Mouse (Mus musculus): ENCODE measurements around the gene Ppp1r3e. TPM values are rescaled to one million over a fixed set of nuclear protein-coding genes. Genes with fewer than 3 reads are reported as not detected.

The Ppp1r3e gene
- 1.1 and 1.3 TPM in 2 replicates for polyA plus RNA-seq (2016; fragmentation: Nextera tagmentation; extraction: Ambion mirVana)

DNA sequence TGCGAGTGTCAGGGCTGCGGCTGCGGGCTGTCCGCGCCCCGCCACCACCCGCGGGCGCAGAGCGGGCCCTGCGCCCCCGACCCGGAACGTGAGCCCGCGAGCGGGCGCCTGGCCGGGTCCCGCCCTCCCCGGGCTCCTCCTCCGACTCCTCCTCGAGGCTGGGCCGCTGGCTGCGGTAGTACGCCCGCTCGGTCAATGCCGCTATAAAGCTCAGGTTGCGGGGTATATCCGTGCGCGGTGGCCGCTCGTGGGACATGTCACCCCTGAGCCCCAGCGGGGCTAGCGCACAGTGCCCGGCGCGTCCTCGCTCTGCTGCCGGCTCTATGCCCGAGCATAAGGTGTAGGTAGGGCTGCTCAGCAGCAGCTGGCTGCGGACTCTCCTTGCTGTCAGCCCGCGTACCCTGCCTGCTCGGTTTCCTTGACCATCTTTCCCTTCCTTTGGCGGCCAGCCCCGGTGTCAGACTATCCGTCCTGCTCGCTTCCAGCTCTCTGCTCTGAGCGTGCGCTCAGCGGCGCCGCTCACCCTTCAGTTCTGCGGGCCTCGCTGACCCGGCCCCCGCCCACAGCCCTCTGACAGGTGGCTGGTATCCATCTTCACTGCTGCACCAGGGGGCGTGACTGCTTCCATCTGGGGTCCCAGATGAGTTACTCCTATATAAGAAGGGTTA lies at the start of gene Ppp1r3e:
TSS of gene Ppp1r3e (minus strand) at position 503 of the 668 bp plus-strand sequence.
- ATAC-seq (ENCODE audit: low FRiP score), result peak; percentile 82
- H3K4me1 ChIP-seq, result peaks cover 16% of the 10 kb centered on the region
- peak within 1 kb of the TSS; percentile 75 for H3K4me3 ChIP-seq (replicated peaks)
- peaks cover 10% of the 10 kb centered on the region; the same call in 1 of the 2 replicates for H3K27me3 ChIP-seq
- H3K9me3 ChIP-seq, result no peaks in the 10 kb centered on the region
- peak within 1 kb of the TSS; percentile 92 for H3K4me2 ChIP-seq
- H3K27ac ChIP-seq, result peak within 1 kb of the TSS; percentile 89
- H3K9ac ChIP-seq, result peak within 1 kb of the TSS; percentile 82
- no peaks in the 10 kb centered on the region for H3K36me3 ChIP-seq (replicated peaks)
- under 1% methylated on average over 51 of the region's 61 CpGs for WGBS

DNA sequence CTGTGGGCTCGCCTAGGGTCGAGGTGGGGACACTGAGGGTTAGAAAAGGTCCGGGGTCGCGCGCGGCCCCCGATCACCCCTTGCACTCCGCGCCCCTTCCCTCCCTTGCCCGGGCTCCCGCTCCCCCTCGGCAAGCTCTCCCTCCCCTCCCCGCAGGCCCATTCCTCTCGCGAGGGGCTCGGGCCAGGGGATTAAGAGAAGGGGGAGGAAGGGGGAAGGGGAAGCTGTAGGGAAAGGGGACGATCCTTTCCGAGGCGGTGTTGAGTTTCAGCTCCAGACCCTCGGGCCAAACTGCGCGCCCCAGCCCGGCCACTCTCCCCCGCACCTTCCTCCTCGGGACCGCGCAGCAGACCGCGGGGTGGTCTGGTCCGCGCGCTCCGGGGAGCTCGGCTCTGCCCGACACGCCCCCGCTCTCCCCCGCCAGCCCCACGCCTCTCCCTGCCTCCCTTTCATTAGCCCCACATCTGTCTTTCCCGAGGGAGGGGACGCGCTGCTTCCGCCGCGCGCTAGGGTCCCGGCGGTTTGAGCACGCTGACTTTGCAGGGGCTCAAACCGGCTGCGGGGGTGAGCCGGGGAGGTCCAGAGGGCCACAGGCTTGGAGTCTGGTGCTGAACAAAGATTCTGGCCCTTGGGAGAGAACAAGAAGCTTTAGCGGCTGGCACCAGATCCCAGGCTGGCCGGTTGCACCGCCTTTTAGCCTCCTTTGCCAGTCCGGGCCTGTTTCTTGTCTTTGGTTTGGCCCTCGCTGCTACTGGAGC lies 49.2 kb upstream of the Ppp1r3e start:
- Histone ChIP-seq H3K4me1 (peaks cover 46% of the 10 kb centered on the region), H3K36me3 (replicated peaks) (peaks cover 13% of the 10 kb centered on the region)

DNA sequence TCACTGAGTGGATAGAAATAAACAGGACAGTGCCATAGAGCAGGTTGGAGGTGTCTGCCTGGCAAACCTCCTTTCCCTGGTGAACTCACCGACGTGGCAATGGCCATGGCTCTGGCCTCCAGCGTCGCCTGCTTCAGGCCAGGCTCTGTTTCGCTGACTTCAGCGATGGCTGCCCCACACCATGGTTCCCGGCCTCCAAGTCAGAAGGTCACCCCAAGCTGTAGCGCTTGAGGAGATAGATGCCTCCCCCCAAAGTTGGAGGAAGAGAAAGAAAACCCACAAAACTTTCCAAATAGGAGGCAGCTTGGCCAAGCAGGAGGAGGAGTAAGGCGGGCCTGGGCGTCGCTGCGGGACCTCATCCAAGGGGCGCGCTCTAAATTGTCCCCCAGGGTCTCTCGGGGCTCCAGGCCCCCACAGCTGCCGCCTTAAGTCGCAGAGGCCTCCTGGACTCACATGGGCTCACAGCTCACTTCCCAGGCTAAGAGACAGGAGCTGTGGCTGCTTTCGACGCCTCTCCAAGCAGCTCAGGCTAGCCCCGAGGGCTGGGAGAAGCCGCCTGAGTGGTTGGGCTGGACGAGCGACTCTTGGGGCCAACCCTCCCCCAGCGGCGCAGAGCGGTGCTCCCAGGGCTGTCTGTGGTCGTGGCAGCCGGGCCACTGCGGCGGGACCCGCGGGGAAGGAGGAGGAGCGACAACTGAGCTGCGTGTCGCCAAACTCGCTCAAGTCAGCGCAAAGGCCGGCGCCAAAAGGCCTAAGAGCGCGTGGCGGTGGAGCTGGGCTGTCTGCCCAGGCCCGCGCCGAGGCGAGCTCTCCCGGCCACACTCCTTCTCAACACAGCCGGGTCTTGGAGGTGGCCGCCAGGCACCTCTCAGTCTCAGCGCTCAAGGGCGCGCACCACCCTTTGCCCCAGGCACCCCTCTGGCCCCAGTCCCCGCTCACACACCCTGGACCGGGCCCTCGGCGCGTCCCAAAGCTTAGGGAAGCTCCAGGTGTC lies 48.3 kb upstream of the Ppp1r3e start, which contains the start of gene Efs:
TSS of gene Efs (minus strand) at position 778 of the 994 bp plus-strand sequence.
- peak; percentile 52 for ATAC-seq (ENCODE audit: low FRiP score)
- Histone ChIP-seq H3K4me1 (peaks cover 46% of the 10 kb centered on the region), H3K9ac (peak within 1 kb of the TSS; percentile 85), H3K4me2 (peak within 1 kb of the TSS; percentile 81), H3K27ac (peak within 1 kb of the TSS; percentile 98), H3K4me3 (replicated peaks) (peak within 1 kb of the TSS; percentile 52), H3K36me3 (replicated peaks) (peaks cover 22% of the 10 kb centered on the region), H3K27me3 (0 out of 2 replicates have a peak, but pooled peaks cover 3% of the 10 kb centered on the region), H3K9me3 (peaks cover 16% of the 10 kb centered on the region)
- 2% methylated on average over 57 of the region's 57 CpGs for WGBS

More for the DNA sequence above, 49.2 kb upstream of the Ppp1r3e start:
- Histone ChIP-seq H3K9ac (peak overlapping the region; percentile 85), H3K27me3 (0 out of 2 replicates have a peak, but pooled peaks cover 3% of the 10 kb centered on the region), H3K4me2 (peak overlapping the region; percentile 81), H3K9me3 (peaks cover 7% of the 10 kb centered on the region), H3K4me3 (replicated peaks) (peak overlapping the region; percentile 52), H3K27ac (peak overlapping the region; percentile 98)
- WGBS, result under 1% methylated on average over 53 of the region's 58 CpGs
- ATAC-seq (ENCODE audit: low FRiP score), result peak; percentile 80

- WGBS, result 3% methylated on average over 7 of the region's 7 CpGs
- peak; percentile 75 for ATAC-seq (ENCODE audit: low FRiP score)
Measured at GRCm38 (mm10) chr14:54924641-54925348, 47.4 kb upstream of the Ppp1r3e start.

DNA sequence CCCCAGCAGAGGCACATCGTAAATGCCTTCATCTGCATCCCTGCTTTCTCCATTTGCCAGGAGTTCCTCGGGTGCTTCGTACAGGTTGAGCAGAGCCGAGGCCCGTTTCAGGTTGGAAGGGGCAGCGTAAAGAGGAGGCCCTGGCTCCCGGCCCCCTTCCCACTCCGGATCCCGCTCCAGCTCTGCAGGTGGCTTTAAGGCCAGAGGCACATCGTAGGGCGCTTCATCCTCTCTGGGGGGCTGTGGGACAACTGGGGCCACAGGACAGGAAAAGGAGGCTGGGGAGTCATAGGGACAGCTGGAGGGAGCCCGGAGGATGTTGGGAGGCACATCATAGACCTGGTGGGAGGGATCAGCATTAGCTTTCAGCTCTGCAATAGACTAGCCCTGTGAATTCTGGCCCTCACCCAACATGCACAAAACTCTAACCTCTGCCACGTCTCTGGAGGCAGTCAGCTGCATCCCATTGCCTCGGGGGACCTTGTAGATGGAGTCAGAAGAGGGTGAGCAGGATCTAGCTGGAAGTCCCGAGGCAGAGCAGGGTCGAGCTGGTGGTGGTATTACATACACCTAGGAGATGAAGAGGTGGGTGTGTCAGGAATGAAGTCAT lies 42.8 kb upstream of the Ppp1r3e start:
- Histone ChIP-seq H3K27me3 (no peaks in the 10 kb centered on the region), H3K9me3 (peaks cover 17% of the 10 kb centered on the region), H3K9ac (no peak overlapping the region), H3K4me1 (peaks cover 18% of the 10 kb centered on the region), H3K4me3 (replicated peaks) (no peak overlapping the region), H3K27ac (no peak overlapping the region), H3K36me3 (replicated peaks) (peaks cover 72% of the 10 kb centered on the region), H3K4me2 (no peak overlapping the region)
- no peak for ATAC-seq (ENCODE audit: low FRiP score)
- 96% methylated on average over 16 of the region's 16 CpGs for WGBS

More at GRCm38 (mm10) chr14:54924641-54925348, 47.4 kb upstream of the Ppp1r3e start:
- Histone ChIP-seq H3K4me3 (replicated peaks) (peak overlapping the region; percentile 52), H3K27ac (peak overlapping the region; percentile 98), H3K4me1 (peaks cover 39% of the 10 kb centered on the region), H3K9me3 (peaks cover 17% of the 10 kb centered on the region), H3K36me3 (replicated peaks) (peaks cover 31% of the 10 kb centered on the region), H3K4me2 (peak overlapping the region; percentile 81), H3K9ac (peak overlapping the region; percentile 85), H3K27me3 (no peaks in the 10 kb centered on the region)

- Histone ChIP-seq H3K36me3 (replicated peaks) (peaks cover 44% of the 10 kb centered on the region), H3K9ac (peak overlapping the region; percentile 98), H3K27me3 (no peaks in the 10 kb centered on the region), H3K4me2 (peak overlapping the region; percentile 98), H3K4me1 (peaks cover 24% of the 10 kb centered on the region), H3K27ac (peak overlapping the region; percentile 89; the same call in 1 of the 2 replicates), H3K9me3 (no peaks in the 10 kb centered on the region), H3K4me3 (replicated peaks) (peak overlapping the region; percentile 97)
- WGBS, result 19% methylated on average over 10 of the region's 10 CpGs
- ATAC-seq (ENCODE audit: low FRiP score), result peak; percentile 43
Measured at GRCm38 (mm10) chr14:54913343-54913742, 36.0 kb upstream of the Ppp1r3e start.

- Histone ChIP-seq H3K27me3 (no peaks in the 10 kb centered on the region), H3K9me3 (no peaks in the 10 kb centered on the region), H3K4me1 (peaks cover 24% of the 10 kb centered on the region), H3K36me3 (replicated peaks) (peaks cover 46% of the 10 kb centered on the region), H3K4me3 (replicated peaks) (peak within 1 kb of the TSS; percentile 97), H3K9ac (peak within 1 kb of the TSS; percentile 98), H3K4me2 (peak within 1 kb of the TSS; percentile 98), H3K27ac (peak within 1 kb of the TSS; percentile 89)
- peak; percentile 95 for ATAC-seq (ENCODE audit: low FRiP score)
- 0% methylated on average over 28 of the region's 28 CpGs for whole genome bisulfite sequencing
Measured at GRCm38 (mm10) chr14:54912886-54913285, 35.5 kb upstream of the Ppp1r3e start, which contains the start of gene Slc22a17. Slc22a17 (minus strand) TSS chr14:54913132.

- peaks cover 24% of the 10 kb centered on the region for H3K4me1 ChIP-seq
- 2% methylated on average over 55 of the region's 69 CpGs for WGBS
- peak; percentile 69 for ATAC-seq (ENCODE audit: low FRiP score)
- H3K4me3 ChIP-seq (replicated peaks), result peak overlapping the region; percentile 97
- peak overlapping the region; percentile 89 for H3K27ac ChIP-seq
- H3K4me2 ChIP-seq, result peak overlapping the region; percentile 98
- H3K9me3 ChIP-seq, result no peaks in the 10 kb centered on the region
- H3K9ac ChIP-seq, result peak overlapping the region; percentile 98
- peaks cover 46% of the 10 kb centered on the region for H3K36me3 ChIP-seq (replicated peaks)
- no peaks in the 10 kb centered on the region for H3K27me3 ChIP-seq
Measured at GRCm38 (mm10) chr14:54912109-54912850, 34.9 kb upstream of the Ppp1r3e start.

DNA sequence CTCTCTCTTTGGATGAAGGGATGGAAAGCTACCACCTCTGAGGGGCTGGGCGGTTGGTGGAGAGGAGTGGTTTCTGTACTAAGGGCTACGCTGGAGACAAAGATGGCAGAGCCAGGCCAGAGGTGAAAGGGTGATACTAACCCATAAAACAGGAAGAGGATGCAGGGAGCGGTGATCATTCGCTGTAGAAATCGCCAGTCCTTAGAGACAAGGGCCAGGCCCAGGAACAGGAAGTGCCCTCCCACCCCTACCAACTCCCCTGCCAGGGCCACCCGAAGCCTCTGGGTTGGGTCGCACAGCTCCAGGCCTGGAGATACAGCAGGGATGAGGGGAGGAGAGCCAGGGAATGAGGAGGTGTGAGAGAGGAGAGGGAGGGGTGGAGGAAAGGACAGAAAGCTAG lies 31.3 kb upstream of the Ppp1r3e start:
- H3K36me3 ChIP-seq (replicated peaks), result peaks cover 48% of the 10 kb centered on the region
- no peak for ATAC-seq (ENCODE audit: low FRiP score)

GRCm38 (mm10) chr14:54903641-54904040 lies 26.3 kb upstream of the Ppp1r3e start:
- H3K4me1 ChIP-seq, result no peaks in the 10 kb centered on the region
- H3K4me3 ChIP-seq (replicated peaks), result no peak overlapping the region
- H3K27me3 ChIP-seq, result no peaks in the 10 kb centered on the region
- no peak overlapping the region for H3K27ac ChIP-seq
- H3K9me3 ChIP-seq, result no peaks in the 10 kb centered on the region
- 98% methylated on average over 4 of the region's 4 CpGs for WGBS
- ATAC-seq (ENCODE audit: low FRiP score), result no peak
- no peak overlapping the region for H3K9ac ChIP-seq
- H3K36me3 ChIP-seq (replicated peaks), result peaks cover 40% of the 10 kb centered on the region
- no peak overlapping the region for H3K4me2 ChIP-seq

More for the DNA sequence above, 31.3 kb upstream of the Ppp1r3e start:
- Histone ChIP-seq H3K4me1 (peaks cover 22% of the 10 kb centered on the region), H3K9me3 (no peaks in the 10 kb centered on the region), H3K4me3 (replicated peaks) (no peak overlapping the region), H3K27ac (no peak overlapping the region), H3K4me2 (no peak overlapping the region), H3K27me3 (no peaks in the 10 kb centered on the region), H3K9ac (no peak overlapping the region)
- 92% methylated on average over 7 of the region's 7 CpGs for WGBS
